Mouse (Mus musculus) cortical plate, adult 2 months (tissue): Measurements from ENCODE around the gene Ggps1. TPM values are rescaled to one million over a fixed set of nuclear protein-coding genes. Genes with fewer than 3 reads are reported as not detected.
A peak's percentile ranks its signal among the peaks of the same experiment; 100 is the strongest.
"Not testable (repeated sequence)": the region's sequence is repeated elsewhere in the genome, so short reads cannot be mapped to it uniquely, and the experiment has no call there.

Experiments used
- H3K27ac ChIP-seq: fragments of 200-500 bp; 2 replicates; pipeline ENCODE4 v1.5.1; 2012; ENCODE audit warnings: low read length, control low read depth, inconsistent platforms; ENCODE audit not compliant: insufficient read depth
- H3K4me1 ChIP-seq: fragments of 200-500 bp; 2 replicates; pipeline ENCODE4 v1.6.1; 2011; ENCODE audit warnings: low read length; ENCODE audit not compliant: control insufficient read depth, insufficient read depth
- H3K4me3 ChIP-seq: fragments of 200-500 bp; 2 replicates; pipeline ENCODE4 v1.5.1; 2011; ENCODE audit warnings: mild to moderate bottlenecking, low read length, control low read depth; ENCODE audit not compliant: insufficient read depth
- CTCF ChIP-seq: fragments of 200-500 bp; IDR thresholded peaks from 2 replicates; pipeline ENCODE4 v1.5.1; 2011; ENCODE audit warnings: mild to moderate bottlenecking, control low read depth, low read length; ENCODE audit not compliant: insufficient read depth; ENCODE audit errors: extremely low read depth
- POLR2A ChIP-seq: fragments of 200-500 bp; IDR thresholded peaks from 2 replicates; pipeline ENCODE4 v1.6.1; 2011; ENCODE audit warnings: mild to moderate bottlenecking, low read length, control low read depth; ENCODE audit not compliant: insufficient read depth; ENCODE audit errors: extremely low read depth
- polyA plus RNA-seq: library from polyadenylated mRNA; depleted of rRNA; stranded (reverse); fragments of >200 nt; gene quantifications from 2 replicates; pipeline ENCODE4 v1.2.3, GENCODE M21; 2012

The Ggps1 gene
- polyA plus RNA-seq, 1 experiment, result 47.4 TPM

DNA sequence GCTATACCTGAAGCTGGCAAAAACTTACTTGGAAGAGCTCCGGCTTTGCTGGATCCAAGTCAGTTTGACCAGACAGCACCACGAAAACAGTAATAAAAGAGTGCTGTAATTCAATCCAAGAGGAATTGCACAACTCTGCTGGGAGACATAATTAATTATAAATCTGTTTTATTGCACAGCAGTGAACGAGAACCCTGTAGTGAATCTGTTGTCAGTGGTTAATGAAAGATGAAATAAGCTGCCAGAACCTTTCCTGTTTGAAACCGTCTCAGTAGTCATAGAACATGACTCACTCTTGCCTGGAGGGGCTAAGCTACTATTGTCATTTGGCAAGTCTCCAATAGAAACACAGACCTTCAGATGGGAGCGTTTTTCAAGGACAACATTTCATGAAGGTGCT, 23.1 kb downstream of the Ggps1 start:
- TF ChIP-seq CTCF (no peak), POLR2A (no peak)
- H3K27ac ChIP-seq, result 0 out of 2 replicates have a peak overlapping the region, but pooled peaks have one; percentile 10
- peak overlapping the region; percentile 77; the same call in 1 of the 2 replicates for H3K4me3 ChIP-seq

DNA sequence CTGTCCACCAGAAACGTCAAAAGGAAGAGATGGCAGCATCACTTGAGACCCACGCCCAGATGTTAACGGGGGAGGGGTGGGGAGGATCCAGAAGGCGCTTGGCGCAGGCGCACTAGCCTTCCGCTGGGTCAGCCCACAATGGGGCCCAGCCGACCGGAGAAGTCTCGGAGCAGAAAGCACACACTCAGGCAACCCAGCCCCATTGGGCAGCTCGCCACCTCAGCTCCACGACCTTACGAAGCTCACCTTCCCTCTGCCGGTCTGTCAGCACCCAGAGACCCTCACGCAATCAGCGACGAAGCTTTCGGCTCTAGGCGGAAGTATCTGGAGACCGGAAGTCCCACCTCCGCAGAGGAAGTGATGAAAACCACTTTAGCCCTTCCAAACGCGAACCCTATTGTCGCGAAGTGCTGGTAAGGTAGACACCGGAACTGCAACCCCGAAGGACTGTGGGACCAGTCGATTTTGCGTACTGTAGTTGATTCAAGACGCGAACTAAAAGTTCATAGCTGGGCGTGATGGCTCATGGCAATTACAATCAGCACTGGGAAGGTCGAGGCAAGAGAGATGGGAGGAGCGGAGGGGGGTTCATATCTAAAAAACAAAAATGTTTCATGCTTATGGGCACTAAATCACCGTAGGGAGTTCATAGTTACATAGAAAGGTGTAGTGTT, 23.9 kb downstream of the Ggps1 start, which contains the start of gene Tbce:
Tbce (minus strand) TSS at position 347 of the 674 bp plus-strand sequence.
- H3K27ac ChIP-seq, result peak within 1 kb of the TSS; percentile 93
- TF ChIP-seq CTCF (no peak), POLR2A (peak; percentile 86)
- no peaks in the 10 kb centered on the region; the same call in 1 of the 2 replicates for H3K4me1 ChIP-seq
- H3K4me3 ChIP-seq, result peak within 1 kb of the TSS; percentile 77

More for the DNA sequence above, 23.1 kb downstream of the Ggps1 start:
- no peaks in the 10 kb centered on the region; the same call in 1 of the 2 replicates for H3K4me1 ChIP-seq

DNA sequence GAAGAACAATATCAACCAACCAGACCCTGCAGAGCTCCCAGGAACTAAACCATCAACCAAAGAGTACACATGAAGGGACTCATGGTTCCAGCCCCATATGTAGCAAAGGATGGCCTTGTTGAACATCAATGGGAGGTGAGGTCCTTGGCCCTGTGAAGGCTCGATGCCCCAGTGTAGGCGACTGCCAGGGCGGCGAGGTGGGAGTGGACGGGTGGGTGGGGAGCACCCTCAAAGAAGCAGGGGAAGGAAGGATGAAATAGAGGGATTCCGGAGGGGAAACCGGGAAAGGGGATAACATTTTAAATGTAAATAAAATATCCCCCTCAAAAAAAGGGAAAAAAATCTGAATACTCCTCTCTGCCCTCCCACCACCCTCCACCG, 24.4 kb downstream of the Ggps1 start:
- H3K27ac ChIP-seq, result no peak overlapping the region
- H3K4me3 ChIP-seq, result peak overlapping the region; percentile 77
- TF ChIP-seq POLR2A (no peak), CTCF (no peak)
- no peaks in the 10 kb centered on the region; the same call in 1 of the 2 replicates for H3K4me1 ChIP-seq

DNA sequence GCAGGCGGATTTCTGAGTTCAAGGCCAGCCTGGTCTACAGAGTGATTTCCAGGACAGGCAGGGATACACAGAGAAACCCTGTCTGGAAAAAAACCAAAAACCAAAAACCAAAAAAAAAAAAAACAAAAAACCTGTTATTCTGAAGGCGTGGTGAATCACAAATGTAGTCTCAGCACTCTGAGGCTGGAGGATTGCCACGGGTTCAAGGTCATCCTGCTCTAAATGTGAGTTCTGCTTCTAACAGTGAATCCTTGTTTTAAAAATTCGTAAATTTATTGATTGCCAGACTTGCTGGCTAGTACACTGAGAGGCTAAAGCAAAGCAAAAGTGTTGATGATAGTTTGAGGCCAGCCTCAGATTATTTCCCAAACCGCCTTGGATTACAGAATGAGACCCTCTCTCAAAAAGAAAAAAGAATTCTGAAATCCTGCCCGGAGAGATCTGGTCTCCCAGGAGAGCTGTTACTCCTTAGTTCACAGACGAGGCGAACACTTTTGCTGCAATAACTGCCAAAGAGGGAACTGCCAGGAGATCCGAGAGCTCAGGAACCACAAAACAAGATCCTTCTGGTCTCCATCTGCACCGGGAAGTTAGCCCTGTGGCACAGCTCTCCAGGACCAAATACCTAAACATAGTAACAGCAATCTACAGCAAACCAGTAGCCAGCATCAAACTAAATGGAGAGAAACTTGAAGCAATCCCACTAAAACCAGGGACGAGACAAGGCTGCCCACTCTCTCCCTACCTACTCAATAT, 27.2 kb downstream of the Ggps1 start:
- TF ChIP-seq CTCF, result no peak
- TF ChIP-seq POLR2A, result no peak
- H3K27ac ChIP-seq, result 0 out of 2 replicates have a peak overlapping the region, but pooled peaks have one; percentile 10
- H3K4me1 ChIP-seq, result no peaks in the 10 kb centered on the region; the same call in 1 of the 2 replicates
- H3K4me3 ChIP-seq, result no peak overlapping the region

DNA sequence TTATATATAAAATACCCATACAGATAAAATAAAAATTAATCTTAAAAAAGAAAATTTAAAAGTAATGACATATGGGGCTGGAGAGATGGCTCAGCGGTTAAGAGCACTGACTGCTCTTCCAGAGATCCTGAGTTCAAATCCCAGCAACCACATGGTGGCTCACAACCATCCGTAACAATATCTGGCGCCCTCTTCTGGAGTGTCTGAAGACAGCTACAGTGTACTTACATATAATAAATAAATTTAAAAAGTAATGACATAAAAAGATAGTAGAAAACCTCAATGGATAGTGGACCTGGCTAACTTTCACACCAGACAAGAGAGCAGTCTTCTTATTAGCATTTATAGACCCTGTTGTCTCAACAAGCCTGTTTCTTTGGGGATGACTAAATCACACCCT, 27.9 kb downstream of the Ggps1 start:
- not testable (repeated sequence) for H3K4me3 ChIP-seq, H3K4me1 ChIP-seq, H3K27ac ChIP-seq

DNA sequence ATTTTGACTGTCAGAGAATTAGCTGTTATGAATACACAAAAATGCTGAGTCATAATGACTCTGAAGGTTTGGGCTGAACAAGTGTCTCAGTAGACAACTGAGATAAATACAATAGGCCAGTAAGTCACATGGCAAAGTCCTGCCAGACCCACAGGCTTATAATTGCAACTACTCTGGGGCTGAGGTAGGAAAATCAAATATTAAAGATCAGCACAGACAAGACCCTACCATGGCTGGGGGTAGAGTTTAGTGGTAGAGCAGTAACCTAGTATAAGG, 29.3 kb downstream of the Ggps1 start:
- TF ChIP-seq CTCF (no peak), POLR2A (no peak)
- H3K4me3 ChIP-seq, result no peak overlapping the region
- no peak overlapping the region for H3K27ac ChIP-seq
- no peaks in the 10 kb centered on the region; the same call in 1 of the 2 replicates for H3K4me1 ChIP-seq

DNA sequence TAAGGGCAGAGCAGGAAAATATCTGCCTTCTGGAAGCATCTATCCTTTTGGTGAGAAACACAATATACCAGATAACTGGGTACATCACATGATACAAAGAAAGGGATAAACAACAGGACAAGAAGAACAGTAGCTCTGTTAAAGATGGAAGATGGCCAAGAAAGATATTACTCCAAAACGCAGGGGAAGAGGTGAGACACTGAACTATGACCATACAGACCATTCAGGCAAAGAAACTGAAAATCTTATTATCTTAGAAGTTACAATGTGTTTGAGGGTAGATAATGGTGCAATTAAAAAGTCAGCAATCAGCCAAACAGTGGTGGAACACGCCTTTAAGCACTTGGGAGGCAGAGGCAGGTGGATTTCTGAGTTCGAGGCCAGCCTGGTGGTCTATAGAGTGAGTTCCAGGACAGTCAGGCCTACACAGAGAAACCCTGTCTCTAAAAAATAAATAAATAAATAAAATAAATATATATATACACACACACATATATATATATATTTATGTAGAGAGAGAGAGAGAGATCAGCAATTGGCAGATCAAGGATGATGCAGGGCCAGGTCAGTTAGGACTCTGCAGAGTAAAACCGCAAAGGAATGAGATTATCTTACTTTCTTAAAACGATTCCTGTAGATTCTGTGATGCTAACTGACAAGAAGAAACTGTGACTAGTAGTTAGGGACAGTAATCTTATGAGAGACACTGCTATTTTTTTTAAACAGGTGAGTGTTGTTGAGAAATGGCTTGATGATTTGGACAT, 29.8 kb downstream of the Ggps1 start:
- H3K27ac ChIP-seq, result no peak overlapping the region
- no peaks in the 10 kb centered on the region; the same call in 1 of the 2 replicates for H3K4me1 ChIP-seq
- TF ChIP-seq POLR2A, result no peak
- no peak for TF ChIP-seq CTCF
- H3K4me3 ChIP-seq, result no peak overlapping the region

DNA sequence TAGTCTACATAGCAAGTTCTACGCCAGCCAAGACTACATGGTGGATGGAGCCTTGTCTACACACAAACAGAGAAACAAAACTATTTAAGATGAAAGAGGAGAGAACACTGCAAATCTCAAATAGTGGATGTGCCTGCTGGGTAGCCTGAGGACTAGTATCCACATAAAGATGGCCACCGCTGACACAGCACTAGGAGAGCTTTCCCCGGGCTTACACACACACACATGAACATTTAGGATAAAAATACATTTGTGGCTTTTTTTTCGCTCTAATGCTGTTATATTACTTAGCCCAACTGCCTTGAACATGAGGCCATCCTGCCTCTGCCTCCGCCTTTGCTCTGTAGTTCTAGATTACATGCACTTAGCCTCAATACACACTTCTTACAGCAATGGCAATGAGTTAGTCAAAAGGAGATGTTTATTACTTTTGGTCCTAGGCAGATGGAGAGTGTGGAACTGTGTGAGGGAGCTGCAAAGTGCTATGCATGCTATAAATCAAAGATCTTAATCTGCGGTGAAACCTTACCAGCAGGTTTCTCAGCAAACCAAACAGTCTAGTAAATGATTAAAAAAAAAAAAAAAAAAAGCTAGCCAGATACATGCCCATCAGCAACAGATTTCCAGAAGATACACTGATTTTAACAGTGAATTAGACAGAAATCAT, 37.0 kb downstream of the Ggps1 start:
- Histone ChIP-seq H3K4me1 (no peaks in the 10 kb centered on the region), H3K4me3 (no peak overlapping the region), H3K27ac (no peak overlapping the region)
- no peak for TF ChIP-seq CTCF
- no peak for TF ChIP-seq POLR2A

DNA sequence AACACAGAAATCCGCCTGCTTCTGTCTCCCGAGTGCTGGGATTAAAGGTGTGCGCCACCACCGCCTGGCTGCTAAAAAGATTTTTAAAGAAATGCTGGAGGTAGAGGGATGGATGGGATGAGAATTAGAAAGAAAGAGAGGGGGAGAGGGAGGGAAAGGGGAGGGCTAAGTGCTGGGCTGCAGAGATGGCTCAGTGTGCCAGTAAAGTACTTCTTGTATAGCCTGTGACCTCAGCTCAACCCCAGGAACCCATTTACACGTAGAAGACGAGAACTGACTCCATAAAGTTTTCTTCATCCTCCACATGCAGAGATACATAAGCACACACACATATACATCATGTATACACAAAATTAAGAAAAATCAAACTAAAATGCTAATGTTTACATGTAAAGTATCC, 37.7 kb downstream of the Ggps1 start:
- Histone ChIP-seq H3K27ac (no peak overlapping the region), H3K4me3 (no peak overlapping the region), H3K4me1 (no peaks in the 10 kb centered on the region)
- no peak for TF ChIP-seq POLR2A
- TF ChIP-seq CTCF, result no peak

DNA sequence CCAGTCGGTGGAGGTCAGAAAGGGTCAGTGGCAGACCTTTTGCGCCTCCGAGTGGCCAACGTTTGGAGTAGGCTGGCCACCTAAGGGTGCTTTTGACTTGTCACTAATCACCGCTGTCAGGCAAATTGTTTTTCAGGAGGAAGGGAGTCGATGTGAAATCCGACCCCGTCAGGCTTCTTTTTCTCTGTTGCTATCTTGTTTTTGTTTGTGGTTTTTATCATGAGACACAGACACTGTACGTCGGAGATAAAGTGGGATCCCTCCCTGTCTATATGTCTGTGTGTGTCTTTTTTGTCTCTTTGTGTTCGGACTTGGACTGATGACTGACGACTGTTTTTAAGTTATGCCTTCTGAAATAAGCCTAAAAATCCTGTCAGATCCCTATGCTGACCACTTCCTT, 41.9 kb downstream of the Ggps1 start:
- H3K4me3 ChIP-seq, H3K27ac ChIP-seq, H3K4me1 ChIP-seq: not testable (repeated sequence)
